In the genomic region with DNA sequence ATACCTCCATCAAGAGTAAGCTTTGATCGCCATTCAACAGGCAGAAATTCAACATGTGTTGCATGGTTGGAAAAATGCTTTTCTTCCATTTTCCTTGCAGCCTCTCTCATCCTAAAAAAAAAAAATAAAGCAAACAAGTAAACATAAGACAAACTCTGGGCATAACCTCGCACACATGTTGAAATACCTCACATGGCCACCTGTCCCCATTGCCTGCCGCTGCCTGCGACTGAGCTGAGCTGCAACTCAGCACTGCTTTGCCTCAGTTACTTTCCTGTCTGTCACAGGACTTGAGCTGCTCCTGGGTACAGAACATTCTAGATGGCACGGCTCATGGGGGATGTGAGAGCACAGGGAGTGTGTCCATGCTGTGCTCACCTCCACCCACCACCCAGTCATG, we compare ENCODE assay signal across 19 mouse cellular contexts. TPM values are rescaled to one million over a fixed set of nuclear protein-coding genes. Genes with fewer than 3 reads are reported as not detected.
DNase-seq lines count a peak whose midpoint lies in the region; ATAC-seq and TF ChIP-seq lines count a peak whose summit lies in the region.
"Had no signal": no experiment of that assay in that cellular context is flagged by ENCODE, and none has a peak within 500 bp of the region (broad histone marks: within the 10 kb centered on the region; RNA-seq: fewer than 3 reads in every experiment).

No protein-coding gene starts in this region.

- ATAC-seq in liver, embryonic 12.5 days: no peak
- ATAC-seq: activated CD4-positive, CD25-positive, alpha-beta regulatory T cell, adult 4 months; CD4-positive, CD25-positive, alpha-beta regulatory T cell, adult 4 months; Patski had no signal

- TF ChIP-seq POLR2A in liver, adult 2 months (IDR thresholded peaks at IDR 0.05; ENCODE audit: extremely low read depth, insufficient read depth, low read length): no peak

- H3K9ac ChIP-seq in liver, adult 2 months (ENCODE audit: low read depth, low read length): no peak overlapping the region
- no peak overlapping the region for H3K9ac ChIP-seq in liver, embryonic 12.5 days

- no peaks in the 10 kb centered on the region for H3K79me2 ChIP-seq in liver, adult 2 months (ENCODE audit: control insufficient read depth, insufficient read depth, low read length)

- DNase-seq in heart, adult 11 months: peak; percentile 55
- no peak for DNase-seq in heart, adult 8-10 months (ENCODE audit: low spot score)
- DNase-seq in liver, adult 2 months (ENCODE audit: extremely low read depth, low read depth, low spot score): peak; percentile 66
- DNase-seq: adrenal gland, adult 2 months; adrenal gland, adult 8-10 months; adrenal gland, postnatal 10 days; adrenal gland, postnatal 14 days; adrenal gland, postnatal 25 days; adrenal gland, postnatal 36 days; B cell, adult 2 months; cerebellum, adult 11 months; cerebellum, adult 11-12 months; cerebellum, adult 18-20 months had no signal

- H3K4me1 ChIP-seq in liver, adult 2 months (ENCODE audit: control insufficient read depth, insufficient read depth, low read length): peaks cover 2% of the 10 kb centered on the region
- 0 out of 2 replicates have a peak, but pooled peaks cover 3% of the 10 kb centered on the region for H3K4me1 ChIP-seq in liver, embryonic 12.5 days

- WGBS in liver, adult 2 months: 61% methylated on average over 5 of the region's 5 CpGs
- WGBS in liver, embryonic 12.5 days (ENCODE audit: insufficient replicate concordance): 91% methylated on average over 5 of the region's 5 CpGs

- TF ChIP-seq CTCF in liver, adult 2 months (IDR thresholded peaks at IDR 0.05; ENCODE audit: low read depth, low read length): no peak

- peaks cover 44% of the 10 kb centered on the region for H3K36me3 ChIP-seq in liver, adult 2 months (ENCODE audit: control insufficient read depth, insufficient read depth, low read length)
- H3K36me3 ChIP-seq in liver, embryonic 12.5 days: peaks cover 85% of the 10 kb centered on the region

- H3K27ac ChIP-seq in liver, adult 2 months (replicated peaks; ENCODE audit: insufficient read depth, low read depth, low read length): no peak overlapping the region
- no peak overlapping the region for H3K27ac ChIP-seq in liver, embryonic 12.5 days

- H3K27me3 ChIP-seq in liver, adult 2 months (ENCODE audit: control insufficient read depth, insufficient read depth, low read length): no peaks in the 10 kb centered on the region
- no peaks in the 10 kb centered on the region for H3K27me3 ChIP-seq in liver, embryonic 12.5 days (replicated peaks)
- H3K27me3 ChIP-seq: CH12.LX, Patski had no signal

- H3K4me2 ChIP-seq in liver, embryonic 12.5 days: no peak overlapping the region

- H3K9me3 ChIP-seq in liver, embryonic 12.5 days (replicated peaks): no peaks in the 10 kb centered on the region
- H3K9me3 ChIP-seq: G1E had no signal

- no peak overlapping the region for H3K4me3 ChIP-seq in liver, adult 2 months (ENCODE audit: insufficient read depth, low read depth, low read length)
- H3K4me3 ChIP-seq in liver, embryonic 12.5 days: no peak overlapping the region

RNA-seq across cellular contexts. Expression of gene Ddhd1, which starts 41.4 kb away (rescaled TPM):
- total RNA-seq in heart, adult 8-10 months (2022): 10 to 100 TPM in 3 of 4 experiments, 1 to 10 TPM in 1; 8.9 to 10.8 (median 10.3) TPM
- total RNA-seq in liver, adult 2 months (2014; rRNA removed): 10.7 and 12.9 TPM in 2 replicates
- 6.7 and 10.1 TPM in 2 replicates for polyA plus RNA-seq in liver, adult 2 months (2012; rRNA removed)
- 12.5 and 14.0 TPM in 2 replicates for polyA plus RNA-seq in liver, embryonic 12.5 days (2016; fragmentation: Nextera tagmentation; extraction: Ambion mirVana)
